Mouse (Mus musculus) testis, adult 2 months (tissue): ENCODE measurements around the gene Ccdc141. TPM values are rescaled to one million over a fixed set of nuclear protein-coding genes. Genes with fewer than 3 reads are reported as not detected.

Source experiments
- H3K27ac ChIP-seq: fragments of 200-500 bp; 2 replicates; pipeline ENCODE4 v1.5.1; 2012; ENCODE audit warnings: low read depth, low read length; ENCODE audit not compliant: control insufficient read depth, insufficient read depth
- H3K27me3 ChIP-seq: fragments of 200-500 bp; 2 replicates; pipeline ENCODE4 v1.6.1; 2012; ENCODE audit warnings: mild to moderate bottlenecking, low read length, moderate library complexity; ENCODE audit not compliant: control insufficient read depth, insufficient read depth
- H3K36me3 ChIP-seq: fragments of 200-500 bp; 2 replicates; pipeline ENCODE4 v1.6.1; 2012; ENCODE audit warnings: mild to moderate bottlenecking, low read length; ENCODE audit not compliant: control insufficient read depth, insufficient read depth
- H3K4me1 ChIP-seq: fragments of 200-500 bp; 2 replicates; pipeline ENCODE4 v1.6.1; 2012; ENCODE audit warnings: low read length; ENCODE audit not compliant: control insufficient read depth, insufficient read depth
- H3K4me3 ChIP-seq: fragments of 200-500 bp; 2 replicates; pipeline ENCODE4 v1.5.1; 2012; ENCODE audit warnings: low read depth, mild to moderate bottlenecking, low read length, moderate library complexity, mixed read lengths; ENCODE audit not compliant: control insufficient read depth
- CTCF ChIP-seq: fragments of 200-500 bp; IDR thresholded peaks from 2 replicates; pipeline ENCODE4 v1.5.1; 2012; ENCODE audit warnings: low read depth, mild to moderate bottlenecking, inconsistent platforms, low read length, moderate library complexity; ENCODE audit not compliant: control insufficient read depth, insufficient read depth, insufficient replicate concordance
- POLR2A ChIP-seq: fragments of 200-500 bp; IDR thresholded peaks from 2 replicates; pipeline ENCODE4 v1.6.1; 2012; ENCODE audit warnings: low read depth, mild to moderate bottlenecking, inconsistent platforms, low read length, moderate library complexity; ENCODE audit not compliant: control insufficient read depth
- polyA plus RNA-seq: library from polyadenylated mRNA; depleted of rRNA; stranded (reverse); fragments of >200 nt; gene quantifications from 2 replicates; pipeline ENCODE4 v1.2.3, GENCODE M21; 2012

Ccdc141 gene
- polyA plus RNA-seq, 1 experiment = 1.2 TPM

DNA sequence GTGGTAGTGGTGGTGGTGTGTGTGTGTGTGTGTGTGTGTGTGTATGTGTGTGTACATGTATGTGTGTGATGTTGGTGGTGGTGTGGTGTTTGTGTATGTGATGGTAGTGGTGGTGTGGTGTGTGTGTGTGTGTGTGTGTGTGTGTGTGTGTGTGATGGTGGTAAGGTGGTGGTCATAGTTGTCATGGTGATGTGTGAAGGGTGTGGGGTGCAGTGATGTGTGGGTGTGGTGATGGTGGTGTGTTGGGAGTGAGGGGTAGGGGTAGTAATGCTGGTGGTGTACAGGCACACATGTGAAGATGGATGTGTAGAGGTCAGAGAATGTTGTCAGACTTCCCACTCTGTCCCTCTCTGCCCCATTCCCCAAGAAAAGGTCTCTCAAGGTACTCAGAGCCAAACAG, 85.1 kb downstream of the Ccdc141 start:
- Histone ChIP-seq H3K36me3 (no peaks in the 10 kb centered on the region), H3K27me3 (no peaks in the 10 kb centered on the region), H3K4me3 (no peak overlapping the region), H3K4me1 (no peaks in the 10 kb centered on the region), H3K27ac (no peak overlapping the region)
- TF ChIP-seq CTCF = no peak
- no peak for TF ChIP-seq POLR2A

DNA sequence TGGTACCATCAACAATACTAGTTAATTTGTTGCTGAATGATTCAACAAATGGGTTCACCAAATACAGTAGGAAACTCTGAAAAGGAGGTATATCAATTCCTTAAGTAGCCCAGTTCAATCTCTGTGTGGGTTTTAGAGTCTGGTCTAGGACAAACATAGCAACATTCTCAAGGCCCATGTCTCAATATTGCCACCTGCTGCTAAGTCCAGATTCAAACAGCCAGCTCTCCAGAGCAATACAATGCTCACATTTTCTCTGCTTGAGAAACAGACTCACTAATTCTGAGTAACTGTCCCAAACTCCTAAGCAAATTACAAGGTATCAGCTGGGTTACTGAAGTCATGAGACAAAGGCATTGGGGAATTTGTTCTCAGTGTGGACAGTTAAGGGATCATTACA, 85.8 kb downstream of the Ccdc141 start:
- H3K4me1 ChIP-seq = no peaks in the 10 kb centered on the region
- H3K4me3 ChIP-seq = no peak overlapping the region
- H3K27me3 ChIP-seq = no peaks in the 10 kb centered on the region
- no peak for TF ChIP-seq POLR2A
- no peak for TF ChIP-seq CTCF
- no peak overlapping the region for H3K27ac ChIP-seq
- H3K36me3 ChIP-seq = no peaks in the 10 kb centered on the region

DNA sequence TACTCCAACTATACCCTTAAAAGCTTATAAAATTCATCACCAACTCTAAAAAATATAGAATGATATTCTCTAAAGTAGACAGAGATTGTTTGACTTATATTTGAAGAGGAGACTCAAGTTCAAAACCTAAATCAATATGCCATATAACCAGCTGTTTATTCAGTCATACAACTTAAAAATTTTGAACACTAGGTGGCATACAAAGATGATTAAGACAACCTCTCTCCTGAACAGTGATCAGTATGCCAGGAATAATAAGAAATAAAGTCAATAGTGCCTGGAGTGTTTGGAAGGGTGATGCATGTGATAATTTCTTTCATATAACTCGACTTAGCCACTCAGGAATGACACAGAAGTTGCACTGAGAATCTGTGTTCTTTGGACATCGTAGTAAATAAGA, 89.3 kb downstream of the Ccdc141 start:
- TF ChIP-seq CTCF (no peak), POLR2A (no peak)
- Histone ChIP-seq H3K27ac (no peak overlapping the region), H3K27me3 (no peaks in the 10 kb centered on the region), H3K4me3 (no peak overlapping the region), H3K4me1 (no peaks in the 10 kb centered on the region), H3K36me3 (no peaks in the 10 kb centered on the region)

DNA sequence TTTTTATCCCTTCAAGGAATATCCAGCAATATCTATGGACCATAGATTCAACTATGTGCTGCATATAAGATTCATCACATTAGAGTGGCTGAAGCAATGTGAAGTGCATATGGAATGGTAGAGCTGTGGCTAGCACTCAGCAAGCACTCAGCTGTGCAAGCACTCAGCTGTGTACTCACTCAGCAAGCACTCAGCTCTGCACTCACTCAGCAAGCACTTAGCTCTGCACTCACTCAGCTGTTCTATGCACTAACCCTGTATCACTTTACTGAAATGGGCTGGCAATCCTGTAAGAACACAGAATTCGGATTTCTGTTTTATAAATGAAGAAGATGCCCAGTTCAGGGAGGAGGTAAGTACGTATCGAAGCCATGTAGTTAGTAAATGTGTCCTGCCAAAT, 89.8 kb downstream of the Ccdc141 start:
- H3K4me1 ChIP-seq = no peaks in the 10 kb centered on the region
- no peak overlapping the region for H3K4me3 ChIP-seq
- no peak overlapping the region for H3K27ac ChIP-seq
- no peaks in the 10 kb centered on the region for H3K27me3 ChIP-seq
- no peaks in the 10 kb centered on the region for H3K36me3 ChIP-seq
- TF ChIP-seq CTCF = no peak
- no peak for TF ChIP-seq POLR2A

DNA sequence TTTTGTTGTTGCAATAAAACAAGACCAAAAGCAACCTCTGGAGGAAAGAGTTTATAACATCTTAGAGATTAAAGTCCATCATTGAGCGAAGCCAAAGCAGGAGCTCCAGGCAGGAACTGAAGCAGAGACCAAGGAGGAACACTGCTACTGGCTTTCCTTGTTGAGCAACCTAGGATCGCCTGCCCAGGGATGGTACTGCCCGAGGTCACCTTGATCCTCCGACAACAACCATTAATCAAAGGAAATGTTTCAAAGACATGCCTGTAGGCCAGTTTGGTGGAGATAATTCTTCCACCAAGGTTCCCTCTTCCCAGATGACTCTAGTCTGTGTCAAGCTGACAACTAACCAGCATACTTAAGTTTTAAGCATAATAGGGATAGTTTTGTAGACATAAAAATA, 91.7 kb downstream of the Ccdc141 start:
- Histone ChIP-seq H3K27me3 (no peaks in the 10 kb centered on the region), H3K4me1 (no peaks in the 10 kb centered on the region), H3K36me3 (no peaks in the 10 kb centered on the region), H3K4me3 (no peak overlapping the region), H3K27ac (peak overlapping the region; percentile 67)
- TF ChIP-seq POLR2A = no peak
- TF ChIP-seq CTCF = no peak

DNA sequence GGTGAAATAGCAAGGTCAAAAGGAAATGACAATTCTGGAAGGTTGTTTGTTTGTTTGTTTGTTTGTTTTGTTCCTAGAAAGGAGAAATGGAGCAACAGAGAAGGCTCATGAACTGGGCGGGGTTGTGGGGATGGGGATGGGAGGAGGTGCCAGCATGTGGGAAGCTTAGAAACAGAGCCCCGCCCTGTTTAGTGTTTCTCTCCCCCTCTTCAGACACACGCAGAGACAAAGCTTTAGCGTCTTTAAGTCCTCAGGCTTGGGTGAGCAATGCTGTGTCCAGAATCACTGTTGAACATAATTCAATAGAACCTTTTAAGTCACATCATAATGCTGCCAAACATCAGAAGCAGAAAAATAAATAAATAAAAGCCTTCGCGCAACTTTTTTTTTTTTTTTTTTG, 96.1 kb downstream of the Ccdc141 start:
- H3K27ac ChIP-seq = no peak overlapping the region
- TF ChIP-seq CTCF (no peak), POLR2A (no peak)
- no peaks in the 10 kb centered on the region for H3K4me1 ChIP-seq
- H3K4me3 ChIP-seq = no peak overlapping the region
- no peaks in the 10 kb centered on the region for H3K36me3 ChIP-seq
- no peaks in the 10 kb centered on the region for H3K27me3 ChIP-seq

DNA sequence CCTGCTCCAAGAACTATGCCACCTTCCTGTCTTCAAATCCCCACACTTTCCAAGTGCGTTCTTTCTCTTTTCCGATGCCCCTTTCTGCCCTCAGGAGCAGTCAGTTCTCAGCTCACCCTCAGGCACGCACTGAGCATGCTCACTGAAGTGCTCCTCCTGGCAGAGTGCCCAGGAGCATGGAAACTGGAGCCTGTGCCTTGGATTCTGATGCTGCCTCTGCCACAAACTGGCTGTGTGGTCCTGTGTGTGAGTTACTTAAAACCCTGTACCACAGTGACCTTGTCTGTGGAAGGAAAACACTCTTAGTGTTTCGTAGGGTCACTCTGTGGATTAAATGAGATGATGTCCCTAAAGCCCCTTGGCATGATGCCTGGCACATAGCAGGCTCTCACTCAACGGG, 96.5 kb downstream of the Ccdc141 start:
- Histone ChIP-seq H3K4me1 (no peaks in the 10 kb centered on the region), H3K4me3 (no peak overlapping the region), H3K27ac (no peak overlapping the region), H3K27me3 (no peaks in the 10 kb centered on the region), H3K36me3 (no peaks in the 10 kb centered on the region)
- no peak for TF ChIP-seq CTCF

DNA sequence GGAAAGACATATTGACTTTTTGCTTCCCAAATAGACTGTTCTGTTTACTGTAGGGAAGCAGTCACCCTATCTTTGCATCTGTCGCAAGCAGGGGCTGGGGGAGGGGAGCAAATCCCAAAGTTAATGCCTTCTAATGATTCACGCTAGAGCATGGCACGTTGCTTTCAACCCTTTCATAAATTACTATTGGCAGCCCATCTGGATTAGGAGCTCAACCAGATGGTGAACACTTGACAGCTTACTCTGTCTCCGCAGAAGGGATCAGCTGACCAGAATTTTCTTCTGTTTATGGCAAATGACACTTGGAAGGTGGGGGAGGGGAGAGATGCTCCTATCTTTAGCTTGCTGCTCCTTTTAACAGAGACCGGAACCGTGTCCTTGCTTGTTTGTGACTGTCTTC, 105.1 kb downstream of the Ccdc141 start:
- TF ChIP-seq CTCF (no peak), POLR2A (no peak)
- Histone ChIP-seq H3K27me3 (no peaks in the 10 kb centered on the region), H3K27ac (no peak overlapping the region), H3K4me3 (no peak overlapping the region), H3K4me1 (no peaks in the 10 kb centered on the region), H3K36me3 (no peaks in the 10 kb centered on the region)

DNA sequence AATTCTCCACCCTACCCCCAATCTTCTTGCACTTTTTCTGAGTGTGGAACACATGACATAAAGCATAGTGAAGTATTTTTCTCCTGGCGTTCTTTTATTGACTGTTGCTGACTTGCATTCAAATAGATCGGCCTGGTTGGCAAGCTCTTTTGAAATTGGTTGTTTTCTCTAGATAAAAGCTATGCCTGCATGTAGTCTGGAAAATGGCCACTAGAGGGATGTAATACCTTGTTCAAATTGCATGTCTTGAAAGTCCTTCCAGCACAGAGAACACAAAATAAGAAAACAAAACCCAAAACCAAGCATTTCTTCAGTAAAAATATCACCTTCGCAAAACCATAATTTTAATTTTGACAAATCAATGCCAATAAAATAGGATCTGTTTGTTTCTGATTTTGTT, 108.6 kb downstream of the Ccdc141 start:
- no peaks in the 10 kb centered on the region for H3K36me3 ChIP-seq
- H3K4me3 ChIP-seq = no peak overlapping the region
- H3K4me1 ChIP-seq = no peaks in the 10 kb centered on the region
- H3K27ac ChIP-seq = no peak overlapping the region
- TF ChIP-seq CTCF (no peak), POLR2A (no peak)
- no peaks in the 10 kb centered on the region for H3K27me3 ChIP-seq
